Mouse (Mus musculus) neural tube, embryonic 15.5 days (tissue): Measurements from ENCODE around the gene Myocos. TPM values are rescaled to one million over a fixed set of nuclear protein-coding genes. Genes with fewer than 3 reads are reported as not detected.

ENCODE experiments used
- ATAC-seq: fragments of 200-750 bp; cut with Nextera tagmentation; 2 replicates; pipeline ENCODE4 v1.8.0; 2017; ENCODE audit warnings: mild to moderate bottlenecking, moderate TSS enrichment, moderate library complexity; ENCODE audit not compliant: low FRiP score
- H3K27ac ChIP-seq: fragments of 300-500 bp; sonication (generic); replicated peaks from 2 replicates; pipeline ENCODE4 v1.5.1; 2015; ENCODE audit warnings: mild to moderate bottlenecking, inconsistent platforms
- H3K27me3 ChIP-seq: fragments of 300-500 bp; sonication (generic); replicated peaks from 2 replicates; pipeline ENCODE4 v1.6.1; 2015; ENCODE audit warnings: inconsistent platforms
- H3K36me3 ChIP-seq: fragments of 300-500 bp; sonication (generic); 2 replicates; pipeline ENCODE4 v1.6.1; 2015; ENCODE audit warnings: inconsistent platforms
- H3K4me1 ChIP-seq: fragments of 300-500 bp; sonication (generic); 2 replicates; pipeline ENCODE4 v1.6.1; 2015; ENCODE audit warnings: inconsistent platforms
- H3K4me2 ChIP-seq: fragments of 300-500 bp; sonication (generic); 2 replicates; pipeline ENCODE4 v1.6.1; 2015; ENCODE audit warnings: inconsistent platforms, mild to moderate bottlenecking, moderate library complexity
- H3K4me3 ChIP-seq: fragments of 300-500 bp; sonication (generic); replicated peaks from 2 replicates; pipeline ENCODE4 v1.5.1; 2015; ENCODE audit warnings: mild to moderate bottlenecking, inconsistent platforms
- H3K9ac ChIP-seq: fragments of 300-500 bp; sonication (generic); replicated peaks from 2 replicates; pipeline ENCODE4 v1.6.1; 2015; ENCODE audit warnings: mild to moderate bottlenecking, inconsistent platforms
- H3K9me3 ChIP-seq: fragments of 300-500 bp; sonication (generic); replicated peaks from 2 replicates; pipeline ENCODE4 v1.6.1; 2016; ENCODE audit warnings: inconsistent platforms
- WGBS: fragments of 180-500 bp; shearing (Covaris S2); methylation state at CpG from one replicate; pipeline ENCODE4 v1.1.7; 2015; ENCODE audit warnings: mixed read lengths; 5-methylcytosine and 5-hydroxymethylcytosine counted together
- polyA plus RNA-seq: library from polyadenylated mRNA; unstranded; fragments of >200 nt; fragmentation: Nextera tagmentation; extraction: Ambion mirVana; gene quantifications from 2 replicates; pipeline ENCODE4 v1.2.1, GENCODE M21; 2015

The Myocos gene
- polyA plus RNA-seq: not detected in 2 replicates

DNA sequence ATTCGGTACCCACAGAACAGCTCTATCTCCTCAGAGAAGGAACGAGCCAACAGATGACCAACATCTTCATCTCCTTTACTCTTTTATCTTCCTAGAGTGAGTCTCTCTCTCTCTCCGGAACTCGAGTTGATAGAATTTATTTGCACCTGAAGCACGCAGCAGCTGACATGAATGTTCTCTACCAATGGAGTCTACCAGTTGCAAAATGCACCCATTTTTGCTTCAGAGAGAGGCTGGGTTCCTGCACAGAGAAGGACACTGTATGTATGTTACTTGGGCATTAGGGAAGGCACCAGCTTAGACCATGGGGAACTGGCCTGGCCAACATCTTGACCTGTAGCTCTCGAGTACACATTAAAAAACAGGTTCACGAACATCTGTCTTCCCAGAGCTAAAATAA, at the start of gene Myocos:
Gene Myocos, minus strand, starts transcription at position 101 of the 400 bp plus-strand sequence.
- WGBS: 95% methylated on average over 7 of the region's 7 CpGs

DNA sequence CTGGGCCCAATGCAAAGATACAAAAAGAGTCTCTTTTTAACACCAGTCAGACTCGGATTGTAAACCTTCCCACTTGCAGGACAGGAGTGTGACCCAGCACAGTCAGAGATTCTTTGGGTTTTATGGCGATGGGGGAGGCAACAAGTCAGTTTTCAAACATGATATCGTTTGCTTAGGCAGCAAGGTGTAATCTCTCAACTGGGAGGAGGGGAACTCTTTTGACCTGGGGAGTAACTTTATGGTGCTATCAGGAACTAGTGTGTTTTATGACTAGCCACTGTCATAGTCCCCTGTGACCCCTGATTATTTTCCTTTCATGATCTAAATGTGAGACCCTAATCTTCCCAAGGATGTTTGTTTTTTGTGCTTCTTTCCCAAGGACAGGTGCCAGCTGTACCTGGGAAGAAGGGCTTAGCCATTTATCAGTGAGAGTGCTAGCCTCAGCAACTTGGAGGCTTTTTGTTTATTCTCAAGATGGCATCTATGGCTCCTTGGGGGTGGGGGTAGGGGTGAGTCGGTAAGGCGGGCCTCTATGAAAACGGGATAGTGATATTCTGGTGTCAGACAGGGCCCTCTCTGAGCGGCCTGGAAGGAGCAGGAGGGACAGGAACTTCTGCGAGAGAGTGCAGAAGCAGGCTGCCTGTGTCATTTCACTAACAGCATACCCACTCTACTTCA, 42.5 kb upstream of the Myocos start:
- Histone ChIP-seq H3K4me2 (no peak overlapping the region), H3K9ac (no peak overlapping the region), H3K27me3 (no peaks in the 10 kb centered on the region), H3K36me3 (peaks cover 60% of the 10 kb centered on the region), H3K4me3 (no peak overlapping the region), H3K4me1 (no peaks in the 10 kb centered on the region), H3K27ac (no peak overlapping the region), H3K9me3 (no peaks in the 10 kb centered on the region)
- WGBS: 49% methylated on average over 8 of the region's 8 CpGs
- ATAC-seq: no peak

More for the DNA sequence above, at the start of gene Myocos:
- ATAC-seq: no peak
- Histone ChIP-seq H3K27me3 (no peaks in the 10 kb centered on the region), H3K9ac (no peak within 1 kb of the TSS), H3K4me2 (no peak within 1 kb of the TSS), H3K36me3 (no peaks in the 10 kb centered on the region), H3K4me1 (no peaks in the 10 kb centered on the region), H3K9me3 (no peaks in the 10 kb centered on the region), H3K27ac (no peak within 1 kb of the TSS), H3K4me3 (no peak within 1 kb of the TSS)

GRCm38 (mm10) chr1:162697866-162698265, 39.8 kb upstream of the Myocos start:
- peaks cover 51% of the 10 kb centered on the region for H3K36me3 ChIP-seq
- no peak for ATAC-seq
- no peak overlapping the region for H3K27ac ChIP-seq
- H3K9ac ChIP-seq: no peak overlapping the region
- no peak overlapping the region for H3K4me2 ChIP-seq
- no peaks in the 10 kb centered on the region for H3K9me3 ChIP-seq
- H3K4me1 ChIP-seq: no peaks in the 10 kb centered on the region
- H3K4me3 ChIP-seq: no peak overlapping the region
- 93% methylated on average over 6 of the region's 6 CpGs for WGBS
- no peaks in the 10 kb centered on the region for H3K27me3 ChIP-seq

- Histone ChIP-seq H3K27me3 (no peaks in the 10 kb centered on the region), H3K9me3 (no peaks in the 10 kb centered on the region), H3K4me1 (no peaks in the 10 kb centered on the region), H3K36me3 (peaks cover 65% of the 10 kb centered on the region), H3K27ac (no peak overlapping the region), H3K4me2 (no peak overlapping the region), H3K9ac (no peak overlapping the region), H3K4me3 (no peak overlapping the region)
- 76% methylated on average over 2 of the region's 2 CpGs for WGBS
- no peak for ATAC-seq
Measured at GRCm38 (mm10) chr1:162693721-162694120, 35.7 kb upstream of the Myocos start.

GRCm38 (mm10) chr1:162665486-162666174, 7.6 kb upstream of the Myocos start:
- Histone ChIP-seq H3K27ac (no peak overlapping the region), H3K4me3 (peak overlapping the region; percentile 33), H3K4me2 (peak overlapping the region; percentile 60), H3K9me3 (no peaks in the 10 kb centered on the region), H3K9ac (no peak overlapping the region), H3K36me3 (peaks cover 13% of the 10 kb centered on the region), H3K4me1 (peaks cover 6% of the 10 kb centered on the region), H3K27me3 (no peaks in the 10 kb centered on the region)
- ATAC-seq: peak; percentile 85
- WGBS: 5% methylated on average over 11 of the region's 11 CpGs

- H3K4me1 ChIP-seq: peaks cover 6% of the 10 kb centered on the region
- ATAC-seq: peak; percentile 98
- H3K9me3 ChIP-seq: no peaks in the 10 kb centered on the region
- WGBS: 9% methylated on average over 10 of the region's 10 CpGs
- H3K27me3 ChIP-seq: no peaks in the 10 kb centered on the region
- H3K27ac ChIP-seq: no peak overlapping the region
- no peak overlapping the region for H3K9ac ChIP-seq
- peaks cover 7% of the 10 kb centered on the region for H3K36me3 ChIP-seq
- no peak overlapping the region for H3K4me3 ChIP-seq
- peak overlapping the region; percentile 60 for H3K4me2 ChIP-seq
Measured at GRCm38 (mm10) chr1:162664826-162665475, 6.9 kb upstream of the Myocos start.

DNA sequence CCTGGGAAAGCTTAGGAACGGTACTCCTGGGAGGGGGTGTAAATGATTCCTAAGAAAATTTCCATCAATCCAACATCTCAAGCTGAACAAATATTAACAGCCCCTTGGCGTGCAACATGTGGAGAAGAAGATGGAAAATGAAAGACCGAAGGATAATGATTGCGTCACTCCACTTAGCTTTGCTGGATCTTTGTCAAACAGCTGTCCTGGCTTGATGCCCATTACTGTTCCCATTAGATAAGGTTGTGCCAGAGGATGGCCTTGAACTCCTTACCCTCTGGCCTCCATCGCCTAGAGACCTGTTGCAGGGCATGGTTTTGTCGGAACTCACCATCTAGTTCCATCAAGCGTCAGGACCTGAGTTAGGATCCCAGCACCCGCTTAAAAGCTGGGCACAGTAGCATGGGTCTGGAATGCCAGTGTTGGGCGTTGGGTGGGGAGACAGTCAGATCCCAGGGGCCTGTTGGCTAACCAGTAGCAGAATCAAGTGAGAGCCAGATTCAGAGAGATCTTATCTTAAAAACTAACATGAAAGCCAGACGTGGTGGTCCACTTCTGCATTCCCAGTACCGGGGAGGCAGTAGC, 2.3 kb upstream of the Myocos start:
- Histone ChIP-seq H3K36me3 (no peaks in the 10 kb centered on the region), H3K9me3 (no peaks in the 10 kb centered on the region), H3K4me1 (peaks cover under 1% of the 10 kb centered on the region; the same call in 1 of the 2 replicates), H3K4me3 (no peak overlapping the region), H3K27ac (no peak overlapping the region), H3K27me3 (no peaks in the 10 kb centered on the region), H3K9ac (no peak overlapping the region), H3K4me2 (no peak overlapping the region)
- no peak for ATAC-seq
- 89% methylated on average over 11 of the region's 11 CpGs for WGBS

DNA sequence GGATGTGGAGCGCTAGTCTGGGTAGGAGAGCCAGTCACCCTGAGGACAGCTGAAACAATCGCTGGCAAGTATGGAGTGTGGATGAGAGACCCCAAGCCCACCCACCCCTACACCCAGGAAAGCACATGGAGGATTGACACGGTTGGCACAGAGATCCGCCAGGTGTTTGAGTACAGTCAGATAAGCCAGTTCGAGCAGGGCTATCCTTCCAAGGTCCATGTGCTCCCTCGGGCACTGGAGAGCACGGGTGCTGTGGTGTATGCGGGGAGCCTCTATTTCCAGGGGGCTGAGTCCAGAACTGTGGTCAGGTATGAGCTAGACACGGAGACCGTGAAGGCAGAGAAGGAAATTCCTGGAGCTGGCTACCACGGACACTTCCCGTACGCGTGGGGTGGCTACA, 9.6 kb downstream of the Myocos start:
- 95% methylated on average over 14 of the region's 14 CpGs for WGBS
- ATAC-seq: no peak
- Histone ChIP-seq H3K27me3 (no peaks in the 10 kb centered on the region), H3K4me1 (no peaks in the 10 kb centered on the region), H3K9me3 (no peaks in the 10 kb centered on the region), H3K36me3 (no peaks in the 10 kb centered on the region), H3K4me2 (no peak overlapping the region), H3K4me3 (no peak overlapping the region), H3K27ac (no peak overlapping the region), H3K9ac (no peak overlapping the region)

GRCm38 (mm10) chr1:162646083-162646686, 11.8 kb downstream of the Myocos start:
- ATAC-seq: no peak
- H3K27ac ChIP-seq: no peak overlapping the region
- H3K4me1 ChIP-seq: no peaks in the 10 kb centered on the region
- H3K36me3 ChIP-seq: no peaks in the 10 kb centered on the region
- H3K4me3 ChIP-seq: no peak overlapping the region
- no peaks in the 10 kb centered on the region for H3K9me3 ChIP-seq
- no peaks in the 10 kb centered on the region for H3K27me3 ChIP-seq
- no peak overlapping the region for H3K9ac ChIP-seq
- WGBS: 80% methylated on average over 10 of the region's 10 CpGs
- H3K4me2 ChIP-seq: no peak overlapping the region

GRCm38 (mm10) chr1:162643752-162644151, 14.3 kb downstream of the Myocos start:
- H3K27me3 ChIP-seq: no peaks in the 10 kb centered on the region
- 49% methylated on average over 4 of the region's 4 CpGs for WGBS
- no peaks in the 10 kb centered on the region for H3K4me1 ChIP-seq
- H3K4me2 ChIP-seq: no peak overlapping the region
- no peak for ATAC-seq
- no peak overlapping the region for H3K9ac ChIP-seq
- H3K36me3 ChIP-seq: no peaks in the 10 kb centered on the region
- H3K9me3 ChIP-seq: no peaks in the 10 kb centered on the region
- no peak overlapping the region for H3K27ac ChIP-seq
- H3K4me3 ChIP-seq: no peak overlapping the region

- Histone ChIP-seq H3K36me3 (no peaks in the 10 kb centered on the region), H3K4me2 (no peak overlapping the region), H3K9ac (no peak overlapping the region), H3K4me1 (no peaks in the 10 kb centered on the region), H3K27me3 (no peaks in the 10 kb centered on the region), H3K9me3 (no peaks in the 10 kb centered on the region), H3K27ac (no peak overlapping the region), H3K4me3 (no peak overlapping the region)
- WGBS: 79% methylated on average over 3 of the region's 3 CpGs
- ATAC-seq: no peak
Measured at GRCm38 (mm10) chr1:162642591-162642990, 15.4 kb downstream of the Myocos start.
